Mouse (Mus musculus): ENCODE measurements around the gene Krt42. TPM values are rescaled to one million over a fixed set of nuclear protein-coding genes. Genes with fewer than 3 reads are reported as not detected.
"Not testable (repeated sequence)": the region's sequence is repeated elsewhere in the genome, so short reads cannot be mapped to it uniquely, and the experiment has no call there.

Krt42 gene
- polyA plus RNA-seq, 1 experiment from 2014 or later = not detected

DNA sequence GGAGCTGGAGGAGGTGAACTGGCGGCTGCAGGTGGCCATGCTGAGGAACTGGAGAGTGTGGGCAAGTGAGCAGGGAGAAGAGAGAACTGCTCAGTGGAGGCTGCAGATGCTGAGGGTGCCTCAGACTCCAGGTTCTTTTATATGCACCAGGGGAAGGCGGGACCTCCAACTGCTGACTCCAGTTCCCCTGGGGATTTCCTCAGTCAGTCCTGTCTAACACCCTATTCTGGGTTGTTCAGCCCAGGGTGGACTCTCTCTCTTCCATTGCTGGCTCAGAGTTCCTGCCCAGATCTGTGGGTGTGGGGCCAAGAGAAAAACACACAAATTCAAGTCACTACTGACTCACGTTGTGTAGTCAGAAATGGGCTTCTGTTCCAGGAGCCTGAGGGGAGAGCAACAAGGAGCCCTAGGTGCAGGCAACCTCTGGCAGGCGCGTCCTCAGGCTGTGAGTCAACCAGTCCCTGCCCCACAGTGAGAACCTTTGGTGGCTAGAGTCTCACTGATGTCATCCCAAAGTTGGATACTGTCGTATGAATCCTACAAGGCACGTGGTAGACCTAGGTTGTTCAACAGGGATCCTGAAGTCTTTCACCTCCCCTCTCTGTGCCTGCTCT, 20.7 kb downstream of the Krt42 start, which contains the start of gene Krt16:
Gene Krt16 (minus strand): TSS at position 51 of the 614 bp plus-strand sequence.
- Histone ChIP-seq H3K27me3 (no peaks in the 10 kb centered on the region), H3K4me1 (replicated peaks) (no peaks in the 10 kb centered on the region), H3K4me3 (no peak within 1 kb of the TSS), H3K9ac (no peak within 1 kb of the TSS), H3K36me3 (no peaks in the 10 kb centered on the region), H3K4me2 (no peak within 1 kb of the TSS), H3K9me3 (no peaks in the 10 kb centered on the region), H3K27ac (replicated peaks) (no peak within 1 kb of the TSS)
- ATAC-seq (ENCODE audit: low read depth) = no peak
- 84% methylated on average over 7 of the region's 7 CpGs for WGBS

DNA sequence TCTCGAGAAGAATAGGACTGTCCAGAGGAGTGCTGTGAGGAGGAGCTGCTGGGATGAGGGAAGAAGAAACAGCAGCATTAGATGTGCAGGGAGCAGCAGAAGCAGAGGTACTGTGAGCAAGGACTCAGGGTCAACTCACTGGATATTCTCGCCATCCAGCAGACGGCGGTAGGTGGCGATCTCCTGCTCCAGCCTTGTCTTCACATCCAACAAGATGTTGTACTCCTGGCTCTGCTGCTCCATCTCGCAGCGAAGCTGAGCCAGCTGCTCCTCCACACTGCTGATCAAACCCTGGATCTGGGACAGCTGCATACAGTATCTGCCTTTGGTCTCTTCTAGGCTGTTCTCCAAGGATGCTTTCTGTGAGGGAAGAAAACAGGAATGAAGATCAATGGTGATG, 23.2 kb downstream of the Krt42 start:
- WGBS = 63% methylated on average over 7 of the region's 7 CpGs
- not testable (repeated sequence) for H3K9me3 ChIP-seq; H3K4me1 ChIP-seq (replicated peaks); H3K4me2 ChIP-seq; H3K9ac ChIP-seq; H3K27ac ChIP-seq (replicated peaks); ATAC-seq (ENCODE audit: low read depth); H3K4me3 ChIP-seq; H3K27me3 ChIP-seq; H3K36me3 ChIP-seq

DNA sequence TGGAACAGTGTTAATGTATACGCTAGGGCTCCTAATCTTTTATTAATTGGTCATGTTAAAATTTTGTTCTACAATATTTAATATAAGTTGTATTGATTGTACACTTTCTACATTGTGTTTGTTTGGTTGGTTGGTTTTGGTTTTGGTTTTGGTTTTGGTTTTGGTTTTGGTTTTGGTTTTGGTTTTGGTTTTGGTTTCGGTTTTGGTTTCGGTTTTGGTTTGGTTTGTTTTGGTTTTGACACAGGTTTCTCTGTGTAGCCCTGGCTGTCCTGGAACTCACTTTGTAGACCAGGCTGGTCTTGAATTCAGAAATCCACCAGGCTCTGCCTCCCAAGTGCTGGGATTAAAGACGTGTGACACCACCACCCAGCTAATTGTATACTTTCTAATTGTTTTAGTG, 29.4 kb downstream of the Krt42 start:
- H3K36me3 ChIP-seq; H3K27me3 ChIP-seq; H3K9ac ChIP-seq; H3K4me3 ChIP-seq; ATAC-seq (ENCODE audit: low read depth); H3K27ac ChIP-seq (replicated peaks); H3K4me2 ChIP-seq; H3K4me1 ChIP-seq (replicated peaks); H3K9me3 ChIP-seq: not testable (repeated sequence)
- 85% methylated on average over 4 of the region's 4 CpGs for WGBS

DNA sequence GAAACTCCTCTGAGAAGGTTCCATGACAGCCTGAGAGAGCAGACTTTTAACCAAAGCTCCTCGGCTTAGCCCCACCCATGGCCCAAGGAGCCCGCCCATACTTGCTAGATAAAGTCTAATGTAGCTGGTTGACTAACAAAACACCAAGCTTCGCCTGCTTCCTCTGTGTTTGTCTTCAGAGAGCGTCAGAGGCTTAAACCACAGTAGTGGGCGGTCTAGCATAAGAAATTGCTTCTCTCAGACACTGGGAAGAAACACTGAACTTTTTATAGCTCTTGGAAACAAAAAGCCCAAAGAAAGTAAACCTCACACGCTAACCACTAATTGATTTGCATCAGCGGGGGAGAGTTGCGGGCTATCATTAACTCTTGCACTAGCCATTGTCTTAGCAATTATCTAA, 47.9 kb downstream of the Krt42 start:
- H3K36me3 ChIP-seq = no peaks in the 10 kb centered on the region
- no peaks in the 10 kb centered on the region for H3K27me3 ChIP-seq
- peaks cover 12% of the 10 kb centered on the region for H3K9me3 ChIP-seq
- no peaks in the 10 kb centered on the region for H3K4me1 ChIP-seq (replicated peaks)
- no peak overlapping the region for H3K27ac ChIP-seq (replicated peaks)
- no peak overlapping the region for H3K4me3 ChIP-seq
- ATAC-seq (ENCODE audit: low read depth) = no peak
- WGBS = 30% methylated on average over 8 of the region's 8 CpGs
- no peak overlapping the region for H3K9ac ChIP-seq
- H3K4me2 ChIP-seq = no peak overlapping the region

DNA sequence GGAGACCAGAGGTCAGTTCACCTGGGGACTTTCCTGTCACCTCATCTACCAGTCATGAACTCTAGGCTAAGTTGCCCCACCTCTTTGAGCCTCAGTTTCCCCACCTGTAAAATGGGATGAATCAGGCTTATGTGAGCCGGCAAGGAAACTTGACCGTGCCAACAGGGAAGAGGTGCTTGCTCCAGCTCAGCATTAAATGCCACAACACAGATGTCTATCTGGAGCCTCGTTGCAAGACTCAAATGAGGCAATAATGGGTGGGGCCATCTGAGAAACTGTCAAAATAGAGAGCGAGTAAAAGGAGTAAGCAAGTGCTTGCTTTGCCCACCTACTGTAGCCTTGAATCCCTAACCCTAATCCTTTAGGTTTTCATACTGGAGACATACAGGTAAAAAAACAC, 50.4 kb downstream of the Krt42 start:
- Histone ChIP-seq H3K9me3 (no peaks in the 10 kb centered on the region), H3K9ac (no peak overlapping the region), H3K4me3 (no peak overlapping the region), H3K4me2 (no peak overlapping the region), H3K27ac (replicated peaks) (no peak overlapping the region), H3K36me3 (no peaks in the 10 kb centered on the region), H3K27me3 (no peaks in the 10 kb centered on the region), H3K4me1 (replicated peaks) (no peaks in the 10 kb centered on the region)
- WGBS = 87% methylated on average over 4 of the region's 4 CpGs
- no peak for ATAC-seq (ENCODE audit: low read depth)

Other genes with a start within 250 kb of the Krt42 start
- not detected in 2 replicates for gene Krt33b, start 240.0 kb downstream of the Krt42 start, polyA plus RNA-seq (2015; fragmentation: Nextera tagmentation; extraction: Ambion mirVana)
- gene Krt34, start 228.3 kb downstream of the Krt42 start, polyA plus RNA-seq (2015; fragmentation: Nextera tagmentation; extraction: Ambion mirVana) = not detected in 2 replicates
- gene Krt31, start 219.3 kb downstream of the Krt42 start, polyA plus RNA-seq (2015; fragmentation: Nextera tagmentation; extraction: Ambion mirVana) = not detected in 2 replicates
- gene Krt32, start 181.6 kb downstream of the Krt42 start, polyA plus RNA-seq (2015; fragmentation: Nextera tagmentation; extraction: Ambion mirVana) = not detected in 2 replicates
- gene Krt35, start 173.6 kb downstream of the Krt42 start, polyA plus RNA-seq (2015; fragmentation: Nextera tagmentation; extraction: Ambion mirVana) = not detected in 2 replicates
- not detected in 2 replicates for gene Krt36, start 164.2 kb downstream of the Krt42 start, polyA plus RNA-seq (2015; fragmentation: Nextera tagmentation; extraction: Ambion mirVana)
- not detected in 2 replicates for gene Krt13, start 148.3 kb downstream of the Krt42 start, polyA plus RNA-seq (2015; fragmentation: Nextera tagmentation; extraction: Ambion mirVana)
- gene Krt15, start 133.9 kb downstream of the Krt42 start, polyA plus RNA-seq (2015; fragmentation: Nextera tagmentation; extraction: Ambion mirVana) = 1.0 and 4.3 TPM in 2 replicates
- gene Krt19, start 121.2 kb downstream of the Krt42 start, polyA plus RNA-seq (2015; fragmentation: Nextera tagmentation; extraction: Ambion mirVana) = 1.1 and 2.2 TPM in 2 replicates
- not detected in 2 replicates for gene Krt9, start 76.6 kb downstream of the Krt42 start, polyA plus RNA-seq (2015; fragmentation: Nextera tagmentation; extraction: Ambion mirVana)
- gene Krt14, start 62.3 kb downstream of the Krt42 start, polyA plus RNA-seq (2015; fragmentation: Nextera tagmentation; extraction: Ambion mirVana) = 1.6 and 7.2 TPM in 2 replicates
- not detected in 2 replicates for gene Krt16, start 21.0 kb downstream of the Krt42 start, polyA plus RNA-seq (2015; fragmentation: Nextera tagmentation; extraction: Ambion mirVana)
- 0.73 and 1.4 TPM in 2 replicates for gene Krt17, start 8.8 kb downstream of the Krt42 start, polyA plus RNA-seq (2015; fragmentation: Nextera tagmentation; extraction: Ambion mirVana)
- gene Eif1, start 50.0 kb upstream of the Krt42 start, polyA plus RNA-seq (2015; fragmentation: Nextera tagmentation; extraction: Ambion mirVana) = 1,277 and 1,563 TPM in 2 replicates
- gene Gast, start 64.5 kb upstream of the Krt42 start, polyA plus RNA-seq (2015; fragmentation: Nextera tagmentation; extraction: Ambion mirVana) = 0.76 TPM in 1 of 2 replicates, not detected in the other
- 62.7 and 67.4 TPM in 2 replicates for gene Hap1, start 86.3 kb upstream of the Krt42 start, polyA plus RNA-seq (2015; fragmentation: Nextera tagmentation; extraction: Ambion mirVana)
- gene Jup, start 127.9 kb upstream of the Krt42 start, polyA plus RNA-seq (2015; fragmentation: Nextera tagmentation; extraction: Ambion mirVana) = 91.6 and 94.4 TPM in 2 replicates
- gene P3h4, start 145.0 kb upstream of the Krt42 start, polyA plus RNA-seq (2015; fragmentation: Nextera tagmentation; extraction: Ambion mirVana) = 24.6 and 27.6 TPM in 2 replicates
- 33.5 and 37.0 TPM in 2 replicates for gene Fkbp10, start 145.8 kb upstream of the Krt42 start, polyA plus RNA-seq (2015; fragmentation: Nextera tagmentation; extraction: Ambion mirVana)
- gene Nt5c3b, start 171.9 kb upstream of the Krt42 start, polyA plus RNA-seq (2015; fragmentation: Nextera tagmentation; extraction: Ambion mirVana) = 99.8 and 110 TPM in 2 replicates
- 0.65 and 0.75 TPM in 2 replicates for gene Klhl10, start 172.0 kb upstream of the Krt42 start, polyA plus RNA-seq (2015; fragmentation: Nextera tagmentation; extraction: Ambion mirVana)
- 10.2 and 12.1 TPM in 2 replicates for gene Klhl11, start 202.9 kb upstream of the Krt42 start, polyA plus RNA-seq (2015; fragmentation: Nextera tagmentation; extraction: Ambion mirVana)